Mouse (Mus musculus): ENCODE data around the gene Sgms1.

Sgms1 gene

GRCm38 (mm10) chr19:32179514-32179913 is 210.0 kb downstream of the Sgms1 start:
- no peak for DNase-seq (ENCODE audit: low spot score)

GRCm38 (mm10) chr19:32178161-32178560 is 211.4 kb downstream of the Sgms1 start:
- DNase-seq (ENCODE audit: low spot score) = no peak

GRCm38 (mm10) chr19:32176458-32176857 is 213.1 kb downstream of the Sgms1 start:
- DNase-seq (ENCODE audit: low spot score) = no peak

GRCm38 (mm10) chr19:32175991-32176390 is 213.5 kb downstream of the Sgms1 start:
- DNase-seq (ENCODE audit: low spot score) = no peak

GRCm38 (mm10) chr19:32175013-32175412 is 214.5 kb downstream of the Sgms1 start:
- DNase-seq (ENCODE audit: low spot score) = no peak

- DNase-seq (ENCODE audit: low spot score) = no peak
Measured at GRCm38 (mm10) chr19:32174561-32174960, 215.0 kb downstream of the Sgms1 start.

GRCm38 (mm10) chr19:32173522-32174184 is 215.9 kb downstream of the Sgms1 start:
- no peak for DNase-seq (ENCODE audit: low spot score)

GRCm38 (mm10) chr19:32172511-32172981 is 217.0 kb downstream of the Sgms1 start:
- DNase-seq (ENCODE audit: low spot score) = no peak

- no peak for DNase-seq (ENCODE audit: low spot score)
Measured at GRCm38 (mm10) chr19:32171981-32172380, 217.5 kb downstream of the Sgms1 start.

- peak; percentile 82 for DNase-seq (ENCODE audit: low spot score)
Measured at GRCm38 (mm10) chr19:32169634-32170540, 219.6 kb downstream of the Sgms1 start.

GRCm38 (mm10) chr19:32168031-32168430 is 221.5 kb downstream of the Sgms1 start:
- no peak for DNase-seq (ENCODE audit: low spot score)

GRCm38 (mm10) chr19:32166823-32167605 is 222.5 kb downstream of the Sgms1 start:
- no peak for DNase-seq (ENCODE audit: low spot score)

GRCm38 (mm10) chr19:32165711-32166110 is 223.8 kb downstream of the Sgms1 start:
- DNase-seq (ENCODE audit: low spot score) = no peak

GRCm38 (mm10) chr19:32164128-32164527 is 225.4 kb downstream of the Sgms1 start:
- no peak for DNase-seq (ENCODE audit: low spot score)

- DNase-seq (ENCODE audit: low spot score) = no peak
Measured at GRCm38 (mm10) chr19:32159944-32160343, 229.6 kb downstream of the Sgms1 start.

GRCm38 (mm10) chr19:32159168-32159567 is 230.3 kb downstream of the Sgms1 start:
- DNase-seq (ENCODE audit: low spot score) = no peak

- no peak for DNase-seq (ENCODE audit: low spot score)
Measured at GRCm38 (mm10) chr19:32157045-32157444, 232.5 kb downstream of the Sgms1 start.

- no peak for DNase-seq (ENCODE audit: low spot score)
Measured at GRCm38 (mm10) chr19:32152529-32152928, 237.0 kb downstream of the Sgms1 start.

- DNase-seq (ENCODE audit: low spot score) = no peak
Measured at GRCm38 (mm10) chr19:32148710-32149109, 240.8 kb downstream of the Sgms1 start.

GRCm38 (mm10) chr19:32142383-32142782 is 247.1 kb downstream of the Sgms1 start:
- no peak for DNase-seq (ENCODE audit: low spot score)

- no peak for DNase-seq (ENCODE audit: low spot score)
Measured at GRCm38 (mm10) chr19:32138361-32139088, 251.0 kb downstream of the Sgms1 start.

GRCm38 (mm10) chr19:32137904-32138303 is 251.6 kb downstream of the Sgms1 start:
- DNase-seq (ENCODE audit: low spot score) = no peak

Data from MN1 (cell line).